Mouse (Mus musculus) embryonic facial prominence, embryonic 14.5 days (tissue): ENCODE measurements around the gene Fut8. TPM values are rescaled to one million over a fixed set of nuclear protein-coding genes. Genes with fewer than 3 reads are reported as not detected.
"Not testable (repeated sequence)": the region's sequence is repeated elsewhere in the genome, so short reads cannot be mapped to it uniquely, and the experiment has no call there.

Experiments used
- ATAC-seq: fragments of 200-750 bp; cut with Nextera tagmentation; 2 replicates; pipeline ENCODE4 v1.8.0; 2017; ENCODE audit warnings: low read depth, moderate number of reproducible peaks, moderate TSS enrichment
- DNase-seq: peaks from one replicate; pipeline ENCODE4 v3.0.0-alpha.2; 2015; ENCODE audit warnings: low spot score
- H3K27ac ChIP-seq: fragments of 300-500 bp; sonication (generic); replicated peaks from 2 replicates; pipeline ENCODE4 v1.5.1; 2014; ENCODE audit warnings: low read depth, mild to moderate bottlenecking, low read length, moderate library complexity
- H3K27me3 ChIP-seq: fragments of 300-500 bp; sonication (generic); replicated peaks from 2 replicates; pipeline ENCODE4 v1.6.1; 2014; ENCODE audit warnings: low read length; ENCODE audit not compliant: control insufficient read depth, insufficient read depth
- H3K36me3 ChIP-seq: fragments of 300-500 bp; sonication (generic); 2 replicates; pipeline ENCODE4 v1.6.1; 2014; ENCODE audit warnings: low read length, mixed read lengths; ENCODE audit not compliant: control insufficient read depth, insufficient read depth
- H3K4me1 ChIP-seq: fragments of 300-500 bp; sonication (generic); 2 replicates; pipeline ENCODE4 v1.6.1; 2014; ENCODE audit warnings: antibody characterized with exemption, low read length; ENCODE audit not compliant: control insufficient read depth, insufficient read depth
- H3K4me2 ChIP-seq: fragments of 300-500 bp; sonication (generic); 2 replicates; pipeline ENCODE4 v1.6.1; 2014; ENCODE audit warnings: low read depth, mild to moderate bottlenecking, low read length, moderate library complexity, mixed read lengths
- H3K4me3 ChIP-seq: fragments of 300-500 bp; sonication (generic); 2 replicates; pipeline ENCODE4 v1.5.1; 2014; ENCODE audit warnings: low read depth, mild to moderate bottlenecking, low read length
- H3K9ac ChIP-seq: fragments of 300-500 bp; sonication (generic); 2 replicates; pipeline ENCODE4 v1.6.1; 2014; ENCODE audit warnings: low read depth, mild to moderate bottlenecking, low read length, moderate library complexity, mixed read lengths
- H3K9me3 ChIP-seq: fragments of 300-500 bp; sonication (generic); 2 replicates; pipeline ENCODE4 v1.6.1; 2016; ENCODE audit warnings: low read length; ENCODE audit not compliant: control insufficient read depth
- WGBS: fragments of 180-500 bp; shearing (Covaris S2); extraction: QIAGEN DNeasy Blood & Tissue Kit; methylation state at CpG from one replicate; pipeline ENCODE4 v1.1.7; 2014; 5-methylcytosine and 5-hydroxymethylcytosine counted together
- polyA plus RNA-seq: library from polyadenylated mRNA; unstranded; fragments of >200 nt; fragmentation: Nextera tagmentation; extraction: Ambion mirVana; gene quantifications from 2 replicates; pipeline ENCODE4 v1.2.1, GENCODE M21; 2014

Gene Fut8
- polyA plus RNA-seq, 1 experiment from 2014 or later, result 28.8 TPM

GRCm38 (mm10) chr12:77505431-77505830, 267.5 kb downstream of the Fut8 start:
- Histone ChIP-seq H3K9me3 (no peaks in the 10 kb centered on the region), H3K27ac (no peak overlapping the region), H3K36me3 (no peaks in the 10 kb centered on the region), H3K4me1 (no peaks in the 10 kb centered on the region), H3K9ac (no peak overlapping the region), H3K4me3 (no peak overlapping the region), H3K27me3 (no peaks in the 10 kb centered on the region), H3K4me2 (no peak overlapping the region)
- ATAC-seq, result no peak
- WGBS, result 90% methylated on average over 2 of the region's 2 CpGs
- DNase-seq, result no peak

GRCm38 (mm10) chr12:77507770-77508169, 269.8 kb downstream of the Fut8 start:
- H3K4me2 ChIP-seq, result no peak overlapping the region
- ATAC-seq, result no peak
- no peaks in the 10 kb centered on the region for H3K9me3 ChIP-seq
- no peak overlapping the region for H3K4me3 ChIP-seq
- no peak for DNase-seq
- H3K4me1 ChIP-seq, result no peaks in the 10 kb centered on the region
- no peaks in the 10 kb centered on the region for H3K27me3 ChIP-seq
- 89% methylated on average over 24 of the region's 24 CpGs for WGBS
- no peak overlapping the region for H3K9ac ChIP-seq
- H3K36me3 ChIP-seq, result no peaks in the 10 kb centered on the region
- no peak overlapping the region for H3K27ac ChIP-seq

- Histone ChIP-seq H3K27me3 (no peaks in the 10 kb centered on the region), H3K36me3 (no peaks in the 10 kb centered on the region), H3K4me1 (no peaks in the 10 kb centered on the region), H3K27ac (no peak overlapping the region), H3K9me3 (no peaks in the 10 kb centered on the region), H3K4me2 (no peak overlapping the region), H3K9ac (no peak overlapping the region), H3K4me3 (no peak overlapping the region)
- DNase-seq (no peak), ATAC-seq (no peak)
- 82% methylated on average over 7 of the region's 7 CpGs for WGBS
Measured at GRCm38 (mm10) chr12:77510758-77511157, 272.8 kb downstream of the Fut8 start.

- H3K9me3 ChIP-seq, result no peaks in the 10 kb centered on the region
- H3K27me3 ChIP-seq, result no peaks in the 10 kb centered on the region
- H3K4me1 ChIP-seq, result no peaks in the 10 kb centered on the region
- no peak overlapping the region for H3K27ac ChIP-seq
- WGBS, result 69% methylated on average over 9 of the region's 9 CpGs
- H3K9ac ChIP-seq, result no peak overlapping the region
- no peak for DNase-seq
- no peak overlapping the region for H3K4me2 ChIP-seq
- no peak for ATAC-seq
- H3K4me3 ChIP-seq, result no peak overlapping the region
- no peaks in the 10 kb centered on the region for H3K36me3 ChIP-seq
Measured at GRCm38 (mm10) chr12:77511206-77511605, 273.3 kb downstream of the Fut8 start.

- Histone ChIP-seq H3K4me1 (no peaks in the 10 kb centered on the region), H3K27me3 (no peaks in the 10 kb centered on the region), H3K4me2 (no peak overlapping the region), H3K9me3 (no peaks in the 10 kb centered on the region), H3K9ac (no peak overlapping the region), H3K4me3 (no peak overlapping the region), H3K36me3 (no peaks in the 10 kb centered on the region), H3K27ac (no peak overlapping the region)
- WGBS, result 72% methylated on average over 3 of the region's 3 CpGs
- ATAC-seq, result no peak
- no peak for DNase-seq
Measured at GRCm38 (mm10) chr12:77511631-77512030, 273.7 kb downstream of the Fut8 start.

GRCm38 (mm10) chr12:77516805-77517204, 278.9 kb downstream of the Fut8 start:
- Histone ChIP-seq H3K4me3 (no peak overlapping the region), H3K9me3 (no peaks in the 10 kb centered on the region), H3K36me3 (no peaks in the 10 kb centered on the region), H3K27ac (no peak overlapping the region), H3K27me3 (no peaks in the 10 kb centered on the region), H3K4me2 (no peak overlapping the region), H3K4me1 (no peaks in the 10 kb centered on the region), H3K9ac (no peak overlapping the region)
- 61% methylated on average over 6 of the region's 6 CpGs for WGBS
- ATAC-seq, result no peak
- DNase-seq, result no peak

- ATAC-seq (no peak), DNase-seq (no peak)
- no peak overlapping the region for H3K4me2 ChIP-seq
- WGBS, result 71% methylated on average over 12 of the region's 12 CpGs
- no peaks in the 10 kb centered on the region for H3K9me3 ChIP-seq
- H3K27me3 ChIP-seq, result no peaks in the 10 kb centered on the region
- H3K9ac ChIP-seq, result no peak overlapping the region
- no peaks in the 10 kb centered on the region for H3K4me1 ChIP-seq
- no peak overlapping the region for H3K4me3 ChIP-seq
- H3K36me3 ChIP-seq, result no peaks in the 10 kb centered on the region
- H3K27ac ChIP-seq, result no peak overlapping the region
Measured at GRCm38 (mm10) chr12:77517691-77518090, 279.8 kb downstream of the Fut8 start.

GRCm38 (mm10) chr12:77519534-77520102, 281.7 kb downstream of the Fut8 start:
- no peak for ATAC-seq
- no peak for DNase-seq
- Histone ChIP-seq H3K4me3 (no peak overlapping the region), H3K9ac (no peak overlapping the region), H3K36me3 (no peaks in the 10 kb centered on the region), H3K9me3 (no peaks in the 10 kb centered on the region), H3K27ac (no peak overlapping the region), H3K4me1 (no peaks in the 10 kb centered on the region), H3K27me3 (no peaks in the 10 kb centered on the region), H3K4me2 (no peak overlapping the region)
- WGBS, result 58% methylated on average over 6 of the region's 6 CpGs

- H3K9me3 ChIP-seq, H3K4me2 ChIP-seq, ATAC-seq, H3K4me3 ChIP-seq, DNase-seq, H3K36me3 ChIP-seq, H3K4me1 ChIP-seq, H3K27me3 ChIP-seq, H3K9ac ChIP-seq, H3K27ac ChIP-seq: not testable (repeated sequence)
- 71% methylated on average over 3 of the region's 4 CpGs for WGBS
Measured at GRCm38 (mm10) chr12:77524014-77524413, 286.1 kb downstream of the Fut8 start.
